15 mouse cellular contexts compared by ENCODE assay signal in the genomic region with DNA sequence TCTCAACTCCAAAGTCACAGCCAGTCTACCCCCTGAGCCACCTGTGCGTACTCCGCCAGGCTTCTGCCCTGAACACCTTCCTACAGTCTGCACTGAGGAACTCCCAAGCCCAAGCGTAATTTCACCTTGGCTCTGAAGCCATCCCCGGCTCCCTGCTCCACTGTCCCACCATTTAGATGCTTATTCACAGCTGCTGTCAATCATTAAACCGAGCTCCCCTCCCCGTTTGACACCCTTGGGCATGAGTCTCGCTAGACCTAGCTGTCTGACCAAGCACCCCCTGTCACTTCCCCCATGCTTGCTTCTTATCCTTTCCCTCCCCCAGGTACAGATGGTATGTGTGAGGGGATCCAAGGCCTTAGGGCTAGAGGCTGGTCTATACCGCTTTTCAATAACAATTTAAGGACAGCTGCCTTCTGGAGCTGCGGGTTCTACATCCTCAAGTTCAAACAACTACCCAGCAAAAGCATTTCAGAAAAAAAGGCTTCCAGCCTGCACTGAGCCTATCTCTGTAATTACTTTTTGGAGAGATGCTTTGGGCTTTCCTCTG. TPM values are rescaled to one million over a fixed set of nuclear protein-coding genes. Genes with fewer than 3 reads are reported as not detected.
DNase-seq lines count a peak whose midpoint lies in the region; ATAC-seq and TF ChIP-seq lines count a peak whose summit lies in the region.
"Had no signal": no experiment of that assay in that cellular context is flagged by ENCODE, and none has a peak within 500 bp of the region (broad histone marks: within the 10 kb centered on the region; RNA-seq: fewer than 3 reads in every experiment).

No protein-coding gene starts in this region.

- 37% methylated on average over 9 of the region's 9 CpGs for WGBS in hindbrain, embryonic 12.5 days
- 44% methylated on average over 9 of the region's 9 CpGs for WGBS in hindbrain, embryonic 14.5 days
- WGBS in intestine, embryonic 15.5 days = 41% methylated on average over 9 of the region's 9 CpGs

- H3K4me1 ChIP-seq in hindbrain, embryonic 12.5 days = peaks cover 78% of the 10 kb centered on the region
- H3K4me1 ChIP-seq in hindbrain, embryonic 14.5 days (replicated peaks; ENCODE audit: control insufficient read depth, insufficient read depth, low read length) = peaks cover 45% of the 10 kb centered on the region
- peaks cover 10% of the 10 kb centered on the region for H3K4me1 ChIP-seq in ES-Bruce4 (ENCODE audit: control insufficient read depth, insufficient read depth, low read length)
- H3K4me1 ChIP-seq in intestine, embryonic 15.5 days (replicated peaks) = peaks cover 76% of the 10 kb centered on the region

- H3K27ac ChIP-seq in hindbrain, embryonic 12.5 days = peak overlapping the region; percentile 86
- no peak overlapping the region for H3K27ac ChIP-seq in hindbrain, embryonic 14.5 days
- H3K27ac ChIP-seq in ES-Bruce4 (ENCODE audit: insufficient read depth, low read length) = peak overlapping the region; percentile 58; the same call in 1 of the 2 replicates
- H3K27ac ChIP-seq in intestine, embryonic 15.5 days = peak overlapping the region; percentile 70

- no peak for TF ChIP-seq POLR2A in ES-Bruce4 (IDR thresholded peaks at IDR 0.05; ENCODE audit: insufficient read depth, low read length)

- no peak overlapping the region for H3K4me3 ChIP-seq in hindbrain, embryonic 12.5 days
- H3K4me3 ChIP-seq in hindbrain, embryonic 14.5 days (replicated peaks; ENCODE audit: low read length) = no peak overlapping the region
- H3K4me3 ChIP-seq in ES-Bruce4 (ENCODE audit: low read depth, low read length) = no peak overlapping the region
- no peak overlapping the region for H3K4me3 ChIP-seq in intestine, embryonic 15.5 days (replicated peaks)
- H3K4me3 ChIP-seq: erythroblast, embryonic 14.5 days; myocyte had no signal

- no peak for ATAC-seq in hindbrain, embryonic 12.5 days (ENCODE audit: low FRiP score)
- ATAC-seq in hindbrain, embryonic 14.5 days (ENCODE audit: low FRiP score) = no peak
- ATAC-seq in intestine, embryonic 15.5 days = no peak

- no peak overlapping the region; the same call in 1 of the 2 replicates for H3K9ac ChIP-seq in hindbrain, embryonic 12.5 days
- no peak overlapping the region for H3K9ac ChIP-seq in hindbrain, embryonic 14.5 days
- no peak overlapping the region for H3K9ac ChIP-seq in ES-Bruce4 (ENCODE audit: low read depth, poor library complexity, severe bottlenecking)
- H3K9ac ChIP-seq in intestine, embryonic 15.5 days = no peak overlapping the region

- intact Hi-C loops in left cerebral cortex, postnatal 4 days (cut with DNase I) = no loop called here

- 0 out of 2 replicates have a peak, but pooled peaks have one; percentile 41 for TF ChIP-seq EP300 in ES-Bruce4 (IDR thresholded peaks at IDR 0.05; ENCODE audit: insufficient read depth, low read depth, low read length)

- H3K4me2 ChIP-seq in hindbrain, embryonic 12.5 days (replicated peaks) = no peak overlapping the region
- H3K4me2 ChIP-seq in hindbrain, embryonic 14.5 days (replicated peaks) = no peak overlapping the region
- H3K4me2 ChIP-seq in intestine, embryonic 15.5 days (replicated peaks) = peak overlapping the region; percentile 25

- no peak for DNase-seq in hindbrain, embryonic 14.5 days (ENCODE audit: low spot score)
- peak; percentile 85 to 90 for DNase-seq in kidney, postnatal 36 days
- no peak for DNase-seq in left cerebral cortex, postnatal 4 days
- DNase-seq in right cerebral cortex, adult 18-20 months = no peak
- no peak for DNase-seq in layer of hippocampus, adult 9-11 months
- DNase-seq: cerebellum, adult 2 months; gastrocnemius, postnatal 25 days; heart, postnatal 14 days; layer of hippocampus, postnatal 36 days; lung, adult 18-20 months had no signal

- 0 out of 2 replicates have a peak, but pooled peaks cover 4% of the 10 kb centered on the region for H3K36me3 ChIP-seq in hindbrain, embryonic 12.5 days
- H3K36me3 ChIP-seq in hindbrain, embryonic 14.5 days (replicated peaks; ENCODE audit: control insufficient read depth, insufficient read depth) = no peaks in the 10 kb centered on the region
- H3K36me3 ChIP-seq in ES-Bruce4 (ENCODE audit: control insufficient read depth, insufficient read depth, low read length, poor library complexity, severe bottlenecking) = no peaks in the 10 kb centered on the region
- no peaks in the 10 kb centered on the region for H3K36me3 ChIP-seq in intestine, embryonic 15.5 days

- TF ChIP-seq CTCF in ES-Bruce4 (IDR thresholded peaks at IDR 0.05; ENCODE audit: low read depth, low read length) = no peak

- H3K9me3 ChIP-seq in hindbrain, embryonic 12.5 days (replicated peaks) = no peaks in the 10 kb centered on the region
- no peaks in the 10 kb centered on the region for H3K9me3 ChIP-seq in hindbrain, embryonic 14.5 days (ENCODE audit: control insufficient read depth, low read length)
- no peaks in the 10 kb centered on the region for H3K9me3 ChIP-seq in ES-Bruce4 (replicated peaks; ENCODE audit: control insufficient read depth, insufficient read depth, low read length, poor library complexity, severe bottlenecking)
- no peaks in the 10 kb centered on the region for H3K9me3 ChIP-seq in intestine, embryonic 15.5 days

- no peaks in the 10 kb centered on the region for H3K27me3 ChIP-seq in hindbrain, embryonic 12.5 days
- H3K27me3 ChIP-seq in hindbrain, embryonic 14.5 days (ENCODE audit: control insufficient read depth, insufficient read depth, low read length) = no peaks in the 10 kb centered on the region
- no peaks in the 10 kb centered on the region for H3K27me3 ChIP-seq in ES-Bruce4 (ENCODE audit: control insufficient read depth, insufficient read depth, low read length, poor library complexity, severe bottlenecking)
- H3K27me3 ChIP-seq in intestine, embryonic 15.5 days (replicated peaks) = no peaks in the 10 kb centered on the region

RNA-seq across cellular contexts. Expression of a gene that starts 8.7 kb away (rescaled TPM):
- 0.41 and 0.44 TPM in 2 replicates for polyA plus RNA-seq in hindbrain, embryonic 12.5 days (2016; fragmentation: Nextera tagmentation; extraction: Ambion mirVana)
- 0.16 and 0.17 TPM in 2 replicates for polyA plus RNA-seq in hindbrain, embryonic 14.5 days (2014; fragmentation: Nextera tagmentation; extraction: Ambion mirVana)
- polyA plus RNA-seq in ES-Bruce4 (2011; ENCODE audit: insufficient read depth, insufficient read length, low read depth, missing spikeins) = 25.6 and 27.4 TPM in 2 replicates
- polyA plus RNA-seq in intestine, embryonic 15.5 days (2015; fragmentation: Nextera tagmentation; extraction: Ambion mirVana) = 0.18 and 0.19 TPM in 2 replicates
- 1 to 10 TPM in 1 of 2 experiments, under 1 TPM in 1; 0.70 to 1.0 TPM for total RNA-seq in left cerebral cortex, postnatal 4 days (2021)
- polyA plus RNA-seq: erythroblast, embryonic 14.5 days had no signal

RNA-seq across cellular contexts. Expression of a gene that starts 22.5 kb away (rescaled TPM):
- not detected in 2 replicates for polyA plus RNA-seq in hindbrain, embryonic 12.5 days (2016; fragmentation: Nextera tagmentation; extraction: Ambion mirVana)
- not detected in 2 replicates for polyA plus RNA-seq in hindbrain, embryonic 14.5 days (2014; fragmentation: Nextera tagmentation; extraction: Ambion mirVana)
- not detected in 2 replicates for polyA plus RNA-seq in ES-Bruce4 (2011; ENCODE audit: insufficient read depth, insufficient read length, low read depth, missing spikeins)
- polyA plus RNA-seq in intestine, embryonic 15.5 days (2015; fragmentation: Nextera tagmentation; extraction: Ambion mirVana) = not detected in 2 replicates
- not detected for total RNA-seq in left cerebral cortex, postnatal 4 days (2021)
- total RNA-seq: gastrocnemius, postnatal 25 days; heart, postnatal 14 days; layer of hippocampus, postnatal 36 days had no signal
- polyA plus RNA-seq: cerebellum, adult 2 months; erythroblast, embryonic 14.5 days; myocyte had no signal

RNA-seq across cellular contexts. Expression of a gene that starts 45.8 kb away (rescaled TPM):
- polyA plus RNA-seq in hindbrain, embryonic 12.5 days (2016; fragmentation: Nextera tagmentation; extraction: Ambion mirVana) = not detected in 2 replicates
- polyA plus RNA-seq in hindbrain, embryonic 14.5 days (2014; fragmentation: Nextera tagmentation; extraction: Ambion mirVana) = not detected in 2 replicates
- not detected in 2 replicates for polyA plus RNA-seq in ES-Bruce4 (2011; ENCODE audit: insufficient read depth, insufficient read length, low read depth, missing spikeins)
- polyA plus RNA-seq in intestine, embryonic 15.5 days (2015; fragmentation: Nextera tagmentation; extraction: Ambion mirVana) = not detected in 2 replicates
- not detected for total RNA-seq in left cerebral cortex, postnatal 4 days (2021)
- total RNA-seq: gastrocnemius, postnatal 25 days; heart, postnatal 14 days; layer of hippocampus, postnatal 36 days had no signal
- polyA plus RNA-seq: erythroblast, embryonic 14.5 days; myocyte had no signal

RNA-seq across cellular contexts. Expression of a gene that starts 58.6 kb away (rescaled TPM):
- polyA plus RNA-seq in hindbrain, embryonic 12.5 days (2016; fragmentation: Nextera tagmentation; extraction: Ambion mirVana) = 11.6 TPM in 2 replicates
- polyA plus RNA-seq in hindbrain, embryonic 14.5 days (2014; fragmentation: Nextera tagmentation; extraction: Ambion mirVana) = 5.7 and 6.2 TPM in 2 replicates
- polyA plus RNA-seq in ES-Bruce4 (2011; ENCODE audit: insufficient read depth, insufficient read length, low read depth, missing spikeins) = 2.7 and 2.9 TPM in 2 replicates
- 27.3 and 27.6 TPM in 2 replicates for polyA plus RNA-seq in intestine, embryonic 15.5 days (2015; fragmentation: Nextera tagmentation; extraction: Ambion mirVana)
- 1 to 10 TPM; 8.4 to 9.7 TPM for total RNA-seq in left cerebral cortex, postnatal 4 days (2021)
- polyA plus RNA-seq: erythroblast, embryonic 14.5 days had no signal

Comparison
In these comparisons a context has a peak if more than half of its experiments do, and no peak if none do; other contexts are left out.
1. DNase-seq: peak in kidney, postnatal 36 days (2 of 2); none in hindbrain, embryonic 14.5 days (single experiment), left cerebral cortex, postnatal 4 days (single experiment), right cerebral cortex, adult 18-20 months (single experiment) and layer of hippocampus, adult 9-11 months (single experiment).
2. RNA of a gene that starts 8.7 kb away (polyA plus RNA-seq): 25.6 to 27.4 TPM in ES-Bruce4; 0.41 to 0.44 TPM in hindbrain, embryonic 12.5 days, 0.18 to 0.19 TPM in intestine, embryonic 15.5 days and 0.16 to 0.17 TPM in hindbrain, embryonic 14.5 days; every median in the first group is over 10 times any median in the second.